Mouse (Mus musculus) lung, postnatal 0 days (tissue): ENCODE measurements around the gene Naxe. TPM values are rescaled to one million over a fixed set of nuclear protein-coding genes. Genes with fewer than 3 reads are reported as not detected.

Source experiments
- ATAC-seq: fragments of 200-750 bp; cut with Nextera tagmentation; 2 replicates; pipeline ENCODE4 v1.8.0; 2017; ENCODE audit warnings: moderate library complexity
- DNase-seq: peaks from one replicate; pipeline ENCODE4 v3.0.0-alpha.2; 2016; ENCODE audit warnings: low spot score
- H3K27ac ChIP-seq: fragments of 300-500 bp; sonication (generic); 2 replicates; pipeline ENCODE4 v1.5.1; 2014; ENCODE audit warnings: antibody characterized with exemption, mild to moderate bottlenecking, low read length, mixed read lengths
- H3K27me3 ChIP-seq: fragments of 300-500 bp; sonication (generic); replicated peaks from 2 replicates; pipeline ENCODE4 v1.6.1; 2014; ENCODE audit warnings: low read length, mixed read lengths; ENCODE audit not compliant: insufficient read depth
- H3K36me3 ChIP-seq: fragments of 300-500 bp; sonication (generic); 2 replicates; pipeline ENCODE4 v1.6.1; 2014; ENCODE audit warnings: low read length, mixed read lengths; ENCODE audit not compliant: insufficient read depth
- H3K4me1 ChIP-seq: fragments of 300-500 bp; sonication (generic); 2 replicates; pipeline ENCODE4 v1.6.1; 2014; ENCODE audit warnings: antibody characterized with exemption, low read depth, low read length, mixed read lengths; ENCODE audit not compliant: insufficient read depth
- H3K4me2 ChIP-seq: fragments of 300-500 bp; sonication (generic); replicated peaks from 2 replicates; pipeline ENCODE4 v1.6.1; 2014; ENCODE audit warnings: low read depth, mild to moderate bottlenecking, low read length, moderate library complexity, mixed read lengths
- H3K4me3 ChIP-seq: fragments of 300-500 bp; sonication (generic); 2 replicates; pipeline ENCODE4 v1.5.1; 2014; ENCODE audit warnings: low read depth, low read length
- H3K9ac ChIP-seq: fragments of 300-500 bp; sonication (generic); replicated peaks from 2 replicates; pipeline ENCODE4 v1.6.1; 2014; ENCODE audit warnings: low read depth, mild to moderate bottlenecking
- H3K9me3 ChIP-seq: fragments of 300-500 bp; sonication (generic); 2 replicates; pipeline ENCODE4 v1.6.1; 2016; ENCODE audit warnings: low read length, mixed read lengths
- CTCF ChIP-seq: IDR thresholded peaks from 2 replicates; pipeline ENCODE4 v1.5.1; 2016; ENCODE audit warnings: antibody characterized with exemption, mild to moderate bottlenecking
- EP300 ChIP-seq: IDR thresholded peaks from 2 replicates; pipeline ENCODE4 v1.6.1; 2016; ENCODE audit warnings: antibody characterized with exemption, mild to moderate bottlenecking, control low read depth
- WGBS: fragments of 180-500 bp; shearing (Covaris S2); extraction: QIAGEN DNeasy Blood & Tissue Kit; methylation state at CpG from one replicate; pipeline ENCODE4 v1.1.7; 2014; 5-methylcytosine and 5-hydroxymethylcytosine counted together
- polyA plus RNA-seq: library from polyadenylated mRNA; unstranded; fragments of >200 nt; fragmentation: Nextera tagmentation; extraction: Ambion mirVana; gene quantifications from 2 replicates; pipeline ENCODE4 v1.2.1, GENCODE M21; 2015

Naxe gene
- polyA plus RNA-seq, 1 experiment from 2014 or later = 186 TPM

DNA sequence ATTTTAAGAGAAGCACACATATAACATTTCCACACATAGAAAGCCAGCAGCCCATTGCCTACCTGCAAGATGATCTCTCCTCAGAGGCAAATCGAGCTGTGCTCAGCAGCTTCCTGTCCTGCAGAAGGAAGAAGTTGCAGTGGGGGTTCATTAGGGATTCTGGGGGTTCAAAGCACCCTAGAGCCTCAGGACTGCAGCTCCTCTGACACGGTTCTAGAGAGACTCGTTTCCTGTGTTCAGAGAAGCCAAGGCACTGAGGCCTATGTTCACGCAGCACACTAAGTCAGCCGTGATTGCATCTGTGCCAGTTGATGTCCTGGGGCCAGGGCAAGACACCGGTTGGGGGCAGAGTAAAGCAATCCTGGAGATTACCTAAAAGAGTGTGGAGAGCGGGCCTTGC lies 31.5 kb downstream of the Naxe start:
- Histone ChIP-seq H3K9me3 (no peaks in the 10 kb centered on the region), H3K27me3 (peaks cover 38% of the 10 kb centered on the region), H3K36me3 (no peaks in the 10 kb centered on the region), H3K4me2 (no peak overlapping the region), H3K4me1 (peaks cover 18% of the 10 kb centered on the region), H3K9ac (no peak overlapping the region), H3K4me3 (no peak overlapping the region), H3K27ac (no peak overlapping the region)
- WGBS = 53% methylated on average over 7 of the region's 7 CpGs
- no peak for DNase-seq
- ATAC-seq = no peak
- TF ChIP-seq EP300 (no peak), CTCF (no peak)

- peak overlapping the region; percentile 47 for H3K4me3 ChIP-seq
- no peaks in the 10 kb centered on the region for H3K9me3 ChIP-seq
- no peak for DNase-seq
- TF ChIP-seq CTCF = peak; percentile 12
- TF ChIP-seq EP300 = no peak
- H3K27me3 ChIP-seq = peaks cover 54% of the 10 kb centered on the region
- no peak overlapping the region for H3K9ac ChIP-seq
- peak; percentile 65 for ATAC-seq
- H3K4me1 ChIP-seq = peaks cover 14% of the 10 kb centered on the region
- 1% methylated on average over 79 of the region's 81 CpGs for WGBS
- no peak overlapping the region for H3K27ac ChIP-seq
- no peaks in the 10 kb centered on the region for H3K36me3 ChIP-seq
- H3K4me2 ChIP-seq = peak overlapping the region; percentile 86
Observed at GRCm38 (mm10) chr3:88023192-88024074, 34.9 kb downstream of the Naxe start.

DNA sequence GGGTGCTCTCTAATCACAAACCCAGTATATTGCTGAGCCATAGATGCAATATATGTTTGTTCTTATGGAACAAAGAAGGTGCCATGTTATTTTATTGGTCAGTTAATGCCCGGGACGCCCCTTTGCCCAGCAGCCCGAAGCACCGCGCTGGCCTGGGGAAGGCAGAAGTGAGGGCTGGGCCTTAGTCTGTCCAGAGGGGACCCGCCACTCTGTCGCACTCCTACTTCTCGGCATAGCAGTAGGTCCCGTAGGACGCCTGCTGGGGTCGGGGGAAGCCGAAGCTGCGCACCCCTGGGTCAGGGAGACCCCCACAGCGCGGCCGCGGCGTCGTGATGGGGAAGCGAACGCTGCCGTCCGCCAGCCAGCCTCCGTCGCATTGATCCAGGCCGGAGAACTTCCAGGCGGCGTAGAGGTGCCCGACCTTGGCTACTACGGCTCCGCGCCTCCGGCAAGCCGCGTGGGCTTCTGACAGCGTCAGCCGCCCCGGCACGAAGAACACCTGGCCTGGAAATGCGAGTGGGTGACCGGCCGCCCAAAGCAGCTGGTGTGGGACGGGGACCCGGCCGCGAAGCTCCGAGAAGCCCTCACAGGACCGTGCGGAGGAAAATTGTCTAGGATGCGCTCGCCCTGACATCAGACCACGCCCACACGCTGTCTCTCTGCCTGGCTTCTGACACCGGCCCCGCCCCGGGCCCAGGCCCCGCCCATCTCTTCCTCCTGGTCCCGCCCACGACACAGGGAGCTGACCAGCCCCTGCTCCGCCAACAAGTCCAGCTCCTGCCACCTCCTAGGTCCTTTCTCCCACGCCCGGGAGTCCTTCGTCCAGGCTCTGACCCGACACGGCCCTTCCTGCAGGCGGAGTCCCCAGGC lies 35.7 kb downstream of the Naxe start:
- Histone ChIP-seq H3K4me1 (peaks cover 14% of the 10 kb centered on the region), H3K27ac (no peak overlapping the region), H3K27me3 (peaks cover 52% of the 10 kb centered on the region), H3K4me3 (peak overlapping the region; percentile 47), H3K9me3 (no peaks in the 10 kb centered on the region), H3K9ac (no peak overlapping the region), H3K4me2 (peak overlapping the region; percentile 86), H3K36me3 (no peaks in the 10 kb centered on the region)
- DNase-seq = peak; percentile 91
- 1% methylated on average over 63 of the region's 66 CpGs for WGBS
- ATAC-seq = peak; percentile 95
- TF ChIP-seq CTCF = no peak
- no peak for TF ChIP-seq EP300

DNA sequence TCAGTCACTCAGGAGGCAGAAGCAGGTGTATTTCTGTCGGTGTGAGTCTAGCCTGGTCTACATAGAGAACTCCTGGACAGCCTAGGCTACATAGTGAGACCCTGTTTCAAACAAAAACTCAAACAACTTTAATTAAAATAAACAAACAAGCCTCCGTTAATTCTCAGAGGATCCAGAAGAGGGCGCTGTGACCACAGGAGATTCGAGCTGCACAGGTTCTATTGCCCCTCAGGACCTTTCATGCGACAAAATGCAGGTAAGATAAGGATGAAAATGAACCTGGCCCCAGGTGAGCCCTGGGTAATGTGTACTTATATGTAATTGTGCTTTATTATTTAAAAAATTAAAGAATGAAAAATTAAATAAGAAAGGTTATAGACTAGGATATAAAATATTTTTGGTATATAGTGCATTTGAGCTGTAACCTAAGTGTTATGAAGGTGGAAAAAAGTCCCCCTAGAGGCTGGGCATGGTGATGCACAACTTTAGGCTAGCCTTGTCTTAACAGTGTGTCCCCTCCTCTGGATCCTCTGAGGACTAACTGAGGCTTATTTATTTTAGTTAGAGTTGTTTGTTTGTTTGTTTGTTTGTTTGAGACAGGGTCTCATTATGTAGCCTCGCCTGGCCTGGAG lies 47.5 kb downstream of the Naxe start:
- ATAC-seq (0 out of 2 replicates have a peak, but pooled peaks have one; percentile 43), DNase-seq (peak; percentile 48)
- TF ChIP-seq EP300 = no peak
- TF ChIP-seq CTCF = peak; percentile 64
- no peak overlapping the region for H3K4me3 ChIP-seq
- no peak overlapping the region for H3K4me2 ChIP-seq
- H3K9ac ChIP-seq = no peak overlapping the region
- H3K9me3 ChIP-seq = no peaks in the 10 kb centered on the region
- H3K4me1 ChIP-seq = no peaks in the 10 kb centered on the region
- H3K36me3 ChIP-seq = no peaks in the 10 kb centered on the region
- H3K27ac ChIP-seq = no peak overlapping the region
- WGBS = 6% methylated on average over 6 of the region's 6 CpGs
- H3K27me3 ChIP-seq = no peaks in the 10 kb centered on the region

Other genes starting within 250 kb of the Naxe start
- gene Pear1, start 234.2 kb downstream of the Naxe start, polyA plus RNA-seq = 20.8 and 21.4 TPM in 2 replicates
- 0.25 and 0.29 TPM in 2 replicates for gene Sh2d2a, start 211.7 kb downstream of the Naxe start, polyA plus RNA-seq
- 9.7 and 9.8 TPM in 2 replicates for gene Prcc, start 172.9 kb downstream of the Naxe start, polyA plus RNA-seq
- 186 and 199 TPM in 2 replicates for gene Hdgf, start 152.2 kb downstream of the Naxe start, polyA plus RNA-seq
- 61.6 and 66.6 TPM in 2 replicates for gene Mrpl24, start 139.0 kb downstream of the Naxe start, polyA plus RNA-seq
- 22.5 and 24.9 TPM in 2 replicates for gene Isg20l2, start 128.2 kb downstream of the Naxe start, polyA plus RNA-seq
- 10.8 and 11.2 TPM in 2 replicates for gene Rrnad1, start 127.8 kb downstream of the Naxe start, polyA plus RNA-seq
- 0.21 and 0.38 TPM in 2 replicates for gene Crabp2, start 109.8 kb downstream of the Naxe start, polyA plus RNA-seq
- 22.2 and 30.7 TPM in 2 replicates for gene Nes, start 87.4 kb downstream of the Naxe start, polyA plus RNA-seq
- gene Bcan, start 58.3 kb downstream of the Naxe start, polyA plus RNA-seq = 0.33 and 0.56 TPM in 2 replicates
- not detected in 2 replicates for gene Hapln2, start 30.9 kb downstream of the Naxe start, polyA plus RNA-seq
- gene Gpatch4, start 15.4 kb downstream of the Naxe start, polyA plus RNA-seq = 8.0 and 10.8 TPM in 2 replicates
- gene Ttc24, start 19.8 kb upstream of the Naxe start, polyA plus RNA-seq = not detected in 2 replicates
- gene Iqgap3, start 23.5 kb upstream of the Naxe start, polyA plus RNA-seq = 0.92 and 1.6 TPM in 2 replicates
- gene Mef2d, start 83.9 kb upstream of the Naxe start, polyA plus RNA-seq = 14.4 and 15.4 TPM in 2 replicates
- gene Rhbg, start 196.2 kb upstream of the Naxe start, polyA plus RNA-seq = 3.9 and 4.9 TPM in 2 replicates
- gene Gm38392, start 228.7 kb upstream of the Naxe start, polyA plus RNA-seq = 1.8 and 2.0 TPM in 2 replicates
- gene Tsacc, start 238.5 kb upstream of the Naxe start, polyA plus RNA-seq = 10.8 and 13.1 TPM in 2 replicates
- gene Cct3, start 238.6 kb upstream of the Naxe start, polyA plus RNA-seq = 173 and 177 TPM in 2 replicates